Mouse (Mus musculus) mouse trophoblast stem cell (cell line): Measurements from ENCODE around the gene Igfn1.

Source experiments
- in situ Hi-C, 2 experiments: fragments of 300-500 bp; cut with MseI, MboI; formaldehyde crosslinking; loops; 2 replicates in 1 of 2; 3 replicates in 1 of 2; pipeline ENCODE4 v1.15.1; 2025

Igfn1 gene

DNA sequence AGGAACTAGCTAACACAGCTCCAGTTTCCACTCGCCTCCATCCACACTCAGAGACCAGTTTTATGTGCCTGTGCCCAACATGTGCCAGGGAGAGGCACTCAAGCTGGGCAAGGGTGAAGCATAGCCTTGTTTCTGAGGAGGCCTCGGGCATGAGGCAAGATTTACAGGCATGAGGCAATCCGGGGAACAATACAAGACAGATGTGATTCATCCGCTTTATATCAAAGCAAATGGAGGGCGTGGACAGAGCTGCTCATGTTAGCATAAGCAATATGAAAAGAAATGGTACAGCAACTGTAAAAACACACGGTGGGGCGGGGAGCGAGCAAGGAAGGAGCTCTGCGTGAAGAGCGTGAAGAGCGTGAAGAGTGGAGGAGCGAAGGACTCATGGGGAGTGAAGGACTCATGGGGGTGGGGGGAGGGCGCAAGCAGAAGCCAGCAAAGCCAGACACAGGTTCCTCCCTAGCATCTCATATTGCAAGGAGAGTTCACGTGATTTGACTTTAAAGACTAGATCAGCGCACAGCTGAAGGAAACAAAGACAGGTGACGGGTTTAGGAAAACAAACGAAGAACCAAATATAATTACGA lies 72.3 kb downstream of the Igfn1 start:
- in situ Hi-C loops, result no loop called here

DNA sequence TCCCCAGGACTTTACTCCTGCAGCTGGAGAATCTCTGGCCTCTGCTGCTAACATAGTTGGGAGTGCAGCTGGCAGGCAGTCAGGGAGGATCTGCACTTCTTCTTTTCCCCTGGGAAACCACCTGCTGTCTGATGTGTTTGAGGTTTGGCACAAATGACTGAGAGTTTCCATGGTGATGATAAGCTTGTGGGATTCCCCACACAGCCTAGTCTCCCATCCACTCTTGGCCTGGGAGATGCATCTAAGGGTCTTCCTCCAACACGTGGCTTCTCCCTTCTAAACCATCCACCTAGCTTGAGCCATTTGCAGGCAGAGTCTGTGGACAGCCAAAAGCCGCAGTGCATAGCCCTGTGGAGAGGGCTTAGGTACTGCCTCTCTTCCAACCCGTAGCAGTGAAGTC lies 76.3 kb downstream of the Igfn1 start:
- in situ Hi-C loops, result no loop called here

DNA sequence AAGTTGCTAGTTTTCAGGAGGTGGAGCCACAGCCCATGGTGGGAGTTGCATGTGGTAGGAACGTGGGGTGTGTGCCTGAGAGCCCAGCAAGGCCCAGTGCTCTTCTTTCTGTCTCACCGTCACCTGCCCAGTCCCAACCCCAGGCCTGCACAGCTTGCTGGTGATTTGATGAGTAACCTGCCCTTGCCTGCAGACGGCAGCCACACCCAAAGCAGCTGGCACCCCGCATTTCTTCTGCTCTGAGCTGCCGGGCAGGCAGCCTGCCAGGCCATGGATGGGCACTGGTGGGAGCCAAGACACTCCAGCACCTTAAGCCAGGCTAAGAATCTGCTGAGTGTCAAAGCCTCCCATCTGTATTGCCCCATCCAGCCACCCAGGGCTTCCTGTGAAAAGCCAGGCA lies 80.3 kb downstream of the Igfn1 start:
- in situ Hi-C loops, result no loop called here

DNA sequence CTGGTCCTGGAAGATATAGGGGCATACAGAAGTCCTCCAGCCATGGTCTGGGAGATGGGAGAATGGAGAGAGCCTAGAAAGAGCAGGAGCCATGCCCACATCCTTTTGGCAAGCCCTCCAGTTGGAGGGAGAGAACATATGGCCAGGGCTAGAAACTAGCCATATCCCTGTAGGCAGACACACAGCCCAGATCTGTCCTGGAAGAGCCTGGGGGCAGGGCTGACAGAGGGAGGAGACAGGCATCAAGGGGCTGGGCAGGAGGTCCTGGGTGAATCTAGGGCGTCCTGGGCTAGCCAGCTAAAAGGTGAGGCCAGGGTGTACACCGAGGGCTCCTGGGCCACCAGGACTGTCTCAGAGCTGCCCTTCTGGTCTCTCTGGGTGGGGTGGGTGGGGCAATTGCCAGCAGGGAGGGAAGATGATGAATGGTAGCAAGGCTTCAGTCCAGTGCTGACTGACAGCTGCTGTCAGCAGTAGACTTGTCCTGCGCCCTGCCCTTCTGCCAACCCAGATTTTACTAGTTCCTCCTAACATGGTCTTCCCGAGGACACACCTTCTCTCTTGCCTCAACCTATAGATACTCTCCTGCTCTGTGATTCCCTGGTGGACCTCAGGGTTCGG lies 81.7 kb downstream of the Igfn1 start:
- in situ Hi-C loops, result no loop called here

GRCm38 (mm10) chr1:135923229-135923628 lies 82.9 kb downstream of the Igfn1 start:
- in situ Hi-C loops, result no loop called here

- in situ Hi-C loops, result no loop called here
Observed at GRCm38 (mm10) chr1:135918644-135919407, 87.3 kb downstream of the Igfn1 start, which contains the start of gene Pkp1. TSS of gene Pkp1 (minus strand) at chr1:135919207.

GRCm38 (mm10) chr1:135917206-135917605 lies 88.9 kb downstream of the Igfn1 start:
- in situ Hi-C loops, result no loop called here

GRCm38 (mm10) chr1:135916486-135917058 lies 89.6 kb downstream of the Igfn1 start:
- in situ Hi-C loops, result no loop called here

DNA sequence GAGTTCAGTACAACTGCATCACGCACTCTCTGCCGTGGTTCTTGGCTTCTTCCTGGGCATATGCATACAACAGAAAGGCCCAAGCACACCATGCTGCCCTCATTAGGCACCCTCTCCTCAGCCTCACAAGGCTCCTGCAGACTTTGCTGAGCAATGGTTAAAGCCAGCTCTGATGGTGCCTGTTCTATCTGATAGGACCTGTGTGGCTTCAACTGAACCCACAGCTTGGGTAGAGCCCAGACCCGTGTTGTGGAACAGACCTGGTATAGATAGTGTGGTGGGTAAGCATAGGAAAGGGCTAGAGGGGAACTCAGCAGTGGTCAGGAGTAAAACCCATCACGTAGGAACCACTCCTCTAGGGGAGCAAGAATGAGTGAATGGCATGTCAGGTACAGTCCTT lies 92.5 kb downstream of the Igfn1 start:
- in situ Hi-C loops, result no loop called here

GRCm38 (mm10) chr1:135909381-135909780 lies 96.8 kb downstream of the Igfn1 start:
- in situ Hi-C loops, result no loop called here

GRCm38 (mm10) chr1:135906736-135907135 lies 99.4 kb downstream of the Igfn1 start:
- in situ Hi-C loops, result no loop called here
